Mouse (Mus musculus) midbrain, embryonic 14.5 days (tissue): ENCODE results near the gene Pip4k2c. TPM values are rescaled to one million over a fixed set of nuclear protein-coding genes. Genes with fewer than 3 reads are reported as not detected.
A peak's percentile ranks its signal among the peaks of the same experiment; 100 is the strongest.

Source experiments
- ATAC-seq: fragments of 200-750 bp; cut with Nextera tagmentation; 2 replicates; pipeline ENCODE4 v1.8.0; 2017; ENCODE audit warnings: moderate number of reproducible peaks, moderate library complexity; ENCODE audit not compliant: low FRiP score, low TSS enrichment
- DNase-seq: peaks from one replicate; pipeline ENCODE4 v3.0.0-alpha.2; 2015
- H3K27ac ChIP-seq: fragments of 300-500 bp; sonication (generic); replicated peaks from 2 replicates; pipeline ENCODE4 v1.5.1; 2014; ENCODE audit warnings: mild to moderate bottlenecking, low read depth, low read length, moderate library complexity
- H3K27me3 ChIP-seq: fragments of 300-500 bp; sonication (generic); 2 replicates; pipeline ENCODE4 v1.6.1; 2014; ENCODE audit warnings: low read length, control low read depth, mixed read lengths; ENCODE audit not compliant: control insufficient read depth, insufficient read depth
- H3K36me3 ChIP-seq: fragments of 300-500 bp; sonication (generic); 2 replicates; pipeline ENCODE4 v1.6.1; 2014; ENCODE audit warnings: low read length, control low read depth; ENCODE audit not compliant: control insufficient read depth, insufficient read depth
- H3K4me1 ChIP-seq: fragments of 300-500 bp; sonication (generic); 2 replicates; pipeline ENCODE4 v1.6.1; 2014; ENCODE audit warnings: mild to moderate bottlenecking, antibody characterized with exemption, low read length, control low read depth; ENCODE audit not compliant: control insufficient read depth, insufficient read depth
- H3K4me2 ChIP-seq: fragments of 300-500 bp; sonication (generic); 2 replicates; pipeline ENCODE4 v1.6.1; 2014; ENCODE audit warnings: mild to moderate bottlenecking, low read length, moderate library complexity
- H3K4me3 ChIP-seq: fragments of 300-500 bp; sonication (generic); replicated peaks from 2 replicates; pipeline ENCODE4 v1.5.1; 2014; ENCODE audit warnings: low read depth, low read length
- H3K9ac ChIP-seq: fragments of 300-500 bp; sonication (generic); replicated peaks from 2 replicates; pipeline ENCODE4 v1.6.1; 2014; ENCODE audit warnings: mild to moderate bottlenecking, low read length, moderate library complexity
- H3K9me3 ChIP-seq: fragments of 300-500 bp; sonication (generic); 2 replicates; pipeline ENCODE4 v1.6.1; 2016; ENCODE audit warnings: low read length, control low read depth, mixed read lengths; ENCODE audit not compliant: control insufficient read depth
- WGBS: fragments of 180-500 bp; shearing (Covaris S2); extraction: QIAGEN DNeasy Blood & Tissue Kit; methylation state at CpG from one replicate; pipeline ENCODE4 v1.1.7; 2014; 5-methylcytosine and 5-hydroxymethylcytosine counted together
- polyA plus RNA-seq: library from polyadenylated mRNA; unstranded; fragments of >200 nt; fragmentation: Nextera tagmentation; extraction: Ambion mirVana; gene quantifications from 2 replicates; pipeline ENCODE4 v1.2.1, GENCODE M21; 2014

Pip4k2c gene
- polyA plus RNA-seq, 1 experiment from 2014 or later = 14.6 TPM

DNA sequence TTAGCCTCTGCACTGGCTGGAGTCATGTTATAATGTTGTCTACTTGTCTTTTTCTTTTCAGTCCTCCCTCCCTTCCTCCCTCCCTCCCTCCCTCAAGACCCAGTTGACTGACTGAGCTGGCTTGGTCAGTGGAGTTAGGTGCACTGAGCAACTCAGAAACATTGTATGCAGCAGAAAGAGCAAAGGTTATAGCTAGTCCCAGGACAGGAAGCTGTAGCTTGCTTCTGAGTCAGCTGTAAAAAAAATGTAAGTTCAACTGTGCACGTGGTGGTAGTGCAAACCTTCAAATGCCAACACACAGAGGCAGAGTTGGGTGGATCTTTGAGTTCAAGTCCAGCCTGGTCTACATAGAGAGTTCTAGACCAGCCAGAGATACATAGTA lies 3.0 kb upstream of the Pip4k2c start:
- peaks cover 10% of the 10 kb centered on the region for H3K4me1 ChIP-seq
- H3K27me3 ChIP-seq = no peaks in the 10 kb centered on the region
- H3K36me3 ChIP-seq = no peaks in the 10 kb centered on the region
- H3K9me3 ChIP-seq = no peaks in the 10 kb centered on the region
- ATAC-seq (no peak), DNase-seq (no peak)
- H3K4me2 ChIP-seq = no peak overlapping the region
- 70% methylated on average over 1 of the region's 1 CpGs for WGBS
- H3K27ac ChIP-seq = no peak overlapping the region
- no peak overlapping the region for H3K9ac ChIP-seq
- no peak overlapping the region for H3K4me3 ChIP-seq

DNA sequence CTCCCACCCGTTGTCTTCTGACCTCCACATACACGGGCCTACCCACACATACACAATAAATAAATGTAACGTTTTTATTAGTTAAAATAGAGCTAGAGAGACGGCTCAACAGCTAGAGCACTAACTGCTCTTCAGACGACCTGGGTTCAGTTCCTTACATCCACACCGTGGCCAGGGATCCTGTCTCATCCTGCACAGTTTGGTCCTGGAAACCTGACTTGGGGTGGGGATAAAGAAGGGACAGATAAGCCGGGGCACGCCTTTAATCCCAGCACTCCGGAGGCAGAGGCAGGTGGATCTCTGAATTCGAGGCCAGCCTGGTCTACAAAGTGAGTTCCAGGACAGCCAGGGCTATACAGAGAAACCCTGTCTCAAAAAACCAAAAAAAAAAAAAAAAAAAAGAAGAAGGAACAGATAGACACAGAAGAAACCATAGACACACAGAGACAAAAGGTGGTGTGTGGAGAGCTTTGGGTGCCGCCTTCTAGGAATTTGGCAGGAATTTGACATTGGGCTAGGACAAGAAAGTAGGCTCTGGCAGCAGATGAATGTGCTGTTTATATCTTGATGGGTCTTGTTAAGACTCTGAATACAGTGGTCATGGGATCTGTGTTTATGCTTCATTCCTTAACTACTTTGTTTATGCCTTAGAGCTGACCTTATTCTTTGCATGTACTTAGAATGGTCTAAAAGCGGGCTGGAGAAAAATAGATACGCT lies 2.5 kb upstream of the Pip4k2c start:
- no peak overlapping the region for H3K4me3 ChIP-seq
- H3K4me2 ChIP-seq = no peak overlapping the region
- H3K36me3 ChIP-seq = no peaks in the 10 kb centered on the region
- H3K9me3 ChIP-seq = no peaks in the 10 kb centered on the region
- WGBS = 86% methylated on average over 13 of the region's 13 CpGs
- no peaks in the 10 kb centered on the region for H3K27me3 ChIP-seq
- H3K4me1 ChIP-seq = peaks cover 10% of the 10 kb centered on the region
- H3K9ac ChIP-seq = no peak overlapping the region
- DNase-seq (no peak), ATAC-seq (no peak)
- no peak overlapping the region for H3K27ac ChIP-seq

DNA sequence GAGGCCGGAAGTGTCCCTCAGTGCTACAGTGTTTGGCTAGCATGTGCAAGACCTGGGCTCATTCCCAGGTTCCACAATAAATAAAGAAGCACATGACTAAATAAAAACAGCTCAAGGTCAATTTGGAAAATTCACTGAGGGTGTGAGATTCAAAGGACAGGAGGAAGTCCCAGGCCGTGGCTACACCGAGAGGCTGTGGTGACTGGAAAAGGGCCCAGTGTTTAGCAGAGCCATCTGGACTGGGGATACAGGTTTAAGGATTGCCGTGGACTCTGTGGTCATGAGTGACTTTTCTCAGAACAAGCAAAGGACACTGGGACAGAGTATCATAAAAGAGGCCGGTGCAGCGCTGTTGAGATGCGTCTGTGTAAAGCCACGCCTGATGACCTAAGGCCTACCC lies 1.9 kb upstream of the Pip4k2c start:
- Histone ChIP-seq H3K4me2 (no peak overlapping the region), H3K4me3 (no peak overlapping the region), H3K4me1 (peaks cover 10% of the 10 kb centered on the region), H3K9me3 (no peaks in the 10 kb centered on the region), H3K27ac (no peak overlapping the region), H3K9ac (no peak overlapping the region), H3K27me3 (no peaks in the 10 kb centered on the region), H3K36me3 (peaks cover 4% of the 10 kb centered on the region; the same call in 1 of the 2 replicates)
- WGBS = 91% methylated on average over 8 of the region's 8 CpGs
- no peak for ATAC-seq
- no peak for DNase-seq

DNA sequence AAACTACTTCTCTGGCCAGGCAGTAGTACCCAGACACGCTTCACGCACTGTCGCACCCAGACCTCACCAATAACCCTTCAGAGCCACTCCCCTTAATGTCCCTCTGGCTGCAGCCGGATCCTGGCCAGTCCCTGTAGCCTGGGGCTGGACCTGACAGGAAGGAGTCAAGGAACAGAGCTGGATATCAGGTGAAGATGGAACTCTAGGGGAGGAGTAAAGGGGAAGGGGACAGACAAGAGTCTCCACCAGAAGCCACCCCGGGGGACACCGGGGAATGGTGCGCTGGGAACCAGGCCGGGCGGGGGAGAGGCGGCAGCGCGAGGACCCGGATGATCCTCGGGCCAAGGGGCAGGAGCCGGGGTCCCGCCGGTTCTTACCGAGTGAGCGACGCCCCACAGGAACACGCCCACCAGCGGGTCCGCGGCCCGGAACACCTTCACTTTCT lies 402 bp downstream of the Pip4k2c start:
- no peaks in the 10 kb centered on the region for H3K27me3 ChIP-seq
- H3K4me2 ChIP-seq = peak overlapping the region; percentile 90
- H3K4me1 ChIP-seq = peaks cover 10% of the 10 kb centered on the region
- peak overlapping the region; percentile 45; the same call in 1 of the 2 replicates for H3K27ac ChIP-seq
- peak; percentile 64 for ATAC-seq
- H3K4me3 ChIP-seq = peak overlapping the region; percentile 78
- 0% methylated on average over 25 of the region's 25 CpGs for WGBS
- no peak for DNase-seq
- peaks cover 22% of the 10 kb centered on the region for H3K36me3 ChIP-seq
- peak overlapping the region; percentile 76 for H3K9ac ChIP-seq
- no peaks in the 10 kb centered on the region for H3K9me3 ChIP-seq

DNA sequence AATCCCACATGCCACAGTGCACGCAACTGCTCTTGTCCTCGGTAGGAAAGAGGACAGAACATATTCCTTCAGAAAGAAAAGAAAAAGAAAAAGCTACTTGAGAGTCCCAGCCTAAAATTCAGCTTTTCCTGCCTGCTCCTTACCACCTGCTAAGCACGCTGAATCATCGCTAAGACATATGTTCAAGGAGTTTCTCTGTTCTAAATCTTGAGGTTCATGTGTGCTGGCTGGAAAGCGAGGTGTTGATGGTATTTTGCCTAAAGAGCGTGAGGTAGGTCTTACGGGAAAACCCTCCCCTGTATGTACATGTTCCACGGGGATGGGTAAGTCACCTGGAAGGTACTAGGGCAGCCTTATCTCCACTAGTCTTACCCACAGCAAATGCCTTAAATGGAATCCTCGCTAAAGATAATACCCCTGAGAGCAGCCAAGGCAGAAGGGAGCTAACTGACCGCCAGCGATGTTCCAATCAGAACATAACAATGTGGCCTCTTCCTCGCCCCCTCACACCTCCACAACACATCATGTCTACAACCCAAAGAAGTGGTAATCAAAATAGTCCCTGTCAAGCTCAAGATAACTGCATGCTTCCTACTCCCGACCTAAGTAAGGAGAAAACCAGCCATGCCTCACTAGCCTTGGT lies 1.3 kb downstream of the Pip4k2c start:
- H3K27ac ChIP-seq = no peak overlapping the region
- H3K4me2 ChIP-seq = peak overlapping the region; percentile 90
- peaks cover 31% of the 10 kb centered on the region for H3K36me3 ChIP-seq
- H3K4me3 ChIP-seq = peak overlapping the region; percentile 78; the same call in 1 of the 2 replicates
- no peak for ATAC-seq
- DNase-seq = no peak
- no peaks in the 10 kb centered on the region for H3K9me3 ChIP-seq
- H3K4me1 ChIP-seq = peaks cover 10% of the 10 kb centered on the region
- peak overlapping the region; percentile 76; the same call in 1 of the 2 replicates for H3K9ac ChIP-seq
- WGBS = 87% methylated on average over 13 of the region's 13 CpGs
- no peaks in the 10 kb centered on the region for H3K27me3 ChIP-seq

DNA sequence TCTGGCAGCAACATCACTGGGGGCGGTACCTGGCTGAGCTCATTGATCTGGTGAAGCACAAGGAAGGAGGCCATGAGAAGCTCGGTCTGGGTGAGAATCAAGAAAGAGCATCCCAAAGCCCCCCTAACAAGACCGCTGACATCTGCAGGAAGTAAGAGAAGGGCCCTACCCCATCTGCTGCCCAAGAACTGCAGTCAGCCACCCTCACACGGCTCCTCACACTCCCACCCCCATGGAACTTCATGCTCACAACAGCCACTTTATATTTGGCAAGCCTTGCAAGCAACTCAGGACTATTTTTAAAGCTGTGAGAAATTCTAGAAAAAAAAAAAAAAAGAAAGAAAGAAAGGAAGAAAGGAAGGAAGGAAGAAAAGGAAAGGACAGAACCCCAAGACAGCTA lies 2.5 kb downstream of the Pip4k2c start:
- Histone ChIP-seq H3K36me3 (peaks cover 40% of the 10 kb centered on the region), H3K4me1 (peaks cover 10% of the 10 kb centered on the region), H3K4me2 (no peak overlapping the region), H3K4me3 (no peak overlapping the region), H3K27me3 (no peaks in the 10 kb centered on the region), H3K27ac (no peak overlapping the region), H3K9me3 (no peaks in the 10 kb centered on the region), H3K9ac (no peak overlapping the region)
- 90% methylated on average over 4 of the region's 4 CpGs for WGBS
- DNase-seq (no peak), ATAC-seq (no peak)

DNA sequence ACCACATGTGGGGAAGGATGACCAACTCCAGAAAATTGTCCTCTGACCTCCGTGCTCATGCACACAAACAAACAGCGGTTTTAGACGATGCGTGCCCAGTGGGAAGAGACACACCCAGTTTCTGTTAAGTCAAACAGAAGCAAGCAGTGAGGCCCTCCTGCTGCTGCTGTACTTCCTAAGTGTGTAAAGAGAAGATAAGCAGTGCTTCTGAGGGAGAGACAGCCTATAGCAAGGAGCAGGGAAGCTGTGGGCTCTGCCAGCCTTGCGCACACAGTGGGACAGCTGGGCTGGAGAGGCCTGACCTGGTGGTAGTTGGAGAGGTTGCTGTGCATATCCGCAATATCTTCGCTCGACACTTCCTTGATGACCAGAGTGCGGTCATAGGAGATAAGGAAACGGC lies 6.0 kb downstream of the Pip4k2c start:
- Histone ChIP-seq H3K9me3 (no peaks in the 10 kb centered on the region), H3K4me1 (peaks cover 4% of the 10 kb centered on the region), H3K4me2 (no peak overlapping the region), H3K9ac (no peak overlapping the region), H3K27ac (no peak overlapping the region), H3K36me3 (peaks cover 62% of the 10 kb centered on the region), H3K27me3 (no peaks in the 10 kb centered on the region), H3K4me3 (no peak overlapping the region)
- ATAC-seq = no peak
- WGBS = 93% methylated on average over 10 of the region's 10 CpGs
- no peak for DNase-seq

DNA sequence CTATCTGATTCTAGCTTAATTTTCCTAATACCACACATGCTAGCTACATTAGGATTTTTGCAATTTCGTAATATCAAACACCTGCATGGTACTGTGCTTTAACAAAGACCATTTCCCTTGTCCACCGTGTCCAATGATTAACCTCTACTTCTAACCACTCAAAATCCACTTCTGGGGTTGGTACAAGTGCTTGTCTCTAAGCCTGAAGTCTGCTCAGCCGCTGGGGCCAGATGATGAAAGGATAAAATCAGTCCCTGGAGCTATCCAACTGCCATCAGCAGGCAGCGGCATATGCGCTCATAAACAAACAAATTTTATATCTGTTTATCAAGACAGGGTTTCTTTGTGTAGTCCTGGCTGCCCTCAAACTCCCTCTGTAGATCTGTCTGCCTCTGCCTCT lies 6.8 kb downstream of the Pip4k2c start:
- WGBS = 95% methylated on average over 5 of the region's 5 CpGs
- DNase-seq = no peak
- Histone ChIP-seq H3K27ac (no peak overlapping the region), H3K4me2 (no peak overlapping the region), H3K36me3 (peaks cover 70% of the 10 kb centered on the region), H3K4me3 (no peak overlapping the region), H3K4me1 (no peaks in the 10 kb centered on the region), H3K27me3 (no peaks in the 10 kb centered on the region), H3K9ac (no peak overlapping the region), H3K9me3 (no peaks in the 10 kb centered on the region)
- ATAC-seq = no peak

DNA sequence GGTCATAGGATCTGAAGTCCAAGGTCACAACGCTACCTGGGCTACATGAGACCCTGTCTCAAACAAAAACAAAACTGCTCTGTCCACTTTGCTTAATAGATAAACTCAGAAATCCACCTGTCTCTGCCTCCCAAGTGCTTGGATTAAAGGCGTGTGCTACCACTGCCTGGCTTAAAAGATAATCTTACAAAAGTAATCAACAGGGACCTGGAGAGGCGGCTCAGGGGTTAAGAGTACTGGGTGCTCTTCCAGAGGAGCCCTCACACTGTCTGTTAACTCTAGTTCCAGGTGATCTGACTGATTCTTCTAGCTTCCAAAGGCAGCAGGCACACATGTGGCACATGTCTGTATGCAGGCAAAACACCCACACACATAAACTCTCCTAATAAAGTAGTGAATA lies 8.3 kb downstream of the Pip4k2c start:
- H3K36me3 ChIP-seq = peaks cover 81% of the 10 kb centered on the region
- ATAC-seq (no peak), DNase-seq (no peak)
- H3K27ac ChIP-seq = no peak overlapping the region
- no peaks in the 10 kb centered on the region for H3K4me1 ChIP-seq
- no peak overlapping the region for H3K9ac ChIP-seq
- no peak overlapping the region for H3K4me3 ChIP-seq
- no peak overlapping the region for H3K4me2 ChIP-seq
- no peaks in the 10 kb centered on the region for H3K9me3 ChIP-seq
- H3K27me3 ChIP-seq = no peaks in the 10 kb centered on the region
- 98% methylated on average over 3 of the region's 3 CpGs for WGBS
